Mouse (Mus musculus): ENCODE results near the gene Erc2. TPM values are rescaled to one million over a fixed set of nuclear protein-coding genes. Genes with fewer than 3 reads are reported as not detected.
A peak's percentile ranks its signal among the peaks of the same experiment; 100 is the strongest.

The Erc2 gene
- polyA plus RNA-seq, 1 experiment from 2014 or later, result 12.7 TPM

DNA sequence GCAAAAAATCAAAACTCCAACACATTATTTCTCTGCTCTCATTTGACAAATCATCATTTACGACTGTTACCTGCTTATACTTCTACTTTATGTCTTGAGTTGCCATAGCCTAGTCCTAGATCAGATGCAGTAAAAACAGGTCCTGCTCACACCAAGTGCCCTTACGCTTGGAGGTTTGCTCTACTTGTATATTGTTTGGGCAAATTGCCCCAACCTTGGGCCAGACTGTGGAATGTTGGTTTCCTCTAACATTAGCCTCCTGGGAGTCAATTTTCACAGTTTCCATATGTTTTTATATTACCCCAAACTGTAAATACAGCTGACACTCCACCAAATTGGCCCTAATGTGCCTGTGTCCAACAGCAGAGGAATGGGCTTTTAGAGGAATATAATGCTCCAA is 447.6 kb downstream of the Erc2 start:
- Histone ChIP-seq H3K27ac (ENCODE audit: low read depth, low read length) (no peak overlapping the region), H3K4me2 (ENCODE audit: low read depth, low read length, severe bottlenecking) (no peak overlapping the region), H3K9me3 (ENCODE audit: control insufficient read depth, low read length) (no peaks in the 10 kb centered on the region), H3K36me3 (ENCODE audit: control insufficient read depth, insufficient read depth, low read length) (no peaks in the 10 kb centered on the region), H3K4me1 (replicated peaks; ENCODE audit: control insufficient read depth, insufficient read depth, low read length) (peaks cover 5% of the 10 kb centered on the region; the same call in 1 of the 2 replicates), H3K9ac (ENCODE audit: low read length) (no peak overlapping the region), H3K4me3 (ENCODE audit: low read depth, low read length) (no peak overlapping the region), H3K27me3 (ENCODE audit: control insufficient read depth, insufficient read depth, low read length) (no peaks in the 10 kb centered on the region)
- 93% methylated on average over 2 of the region's 2 CpGs for WGBS
- no peak for ATAC-seq (replicated peaks; ENCODE audit: low FRiP score)
- no peak for DNase-seq (ENCODE audit: low spot score)

DNA sequence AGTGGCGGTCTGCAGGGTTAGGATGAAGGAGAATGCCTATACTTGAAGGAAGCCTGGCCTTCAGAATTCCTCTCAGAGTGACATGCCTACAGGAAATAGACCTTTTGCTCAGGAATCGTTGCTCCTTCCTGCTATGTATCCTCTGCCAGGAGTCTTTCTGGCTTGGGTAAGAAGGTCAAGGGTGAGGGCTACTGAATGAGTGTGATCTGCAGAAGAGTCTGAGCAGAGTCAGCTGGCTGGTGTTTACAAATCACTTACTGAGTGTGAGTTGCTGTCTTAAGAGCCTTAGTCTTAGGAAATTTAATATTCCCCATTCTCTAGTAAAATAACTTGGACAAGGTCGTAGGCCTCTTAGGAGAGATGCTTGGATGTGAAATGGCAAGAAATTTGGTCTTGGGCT is 450.3 kb downstream of the Erc2 start:
- no peak overlapping the region for H3K27ac ChIP-seq (ENCODE audit: low read depth, low read length)
- H3K4me2 ChIP-seq (ENCODE audit: low read depth, low read length, severe bottlenecking), result no peak overlapping the region
- H3K27me3 ChIP-seq (ENCODE audit: control insufficient read depth, insufficient read depth, low read length), result no peaks in the 10 kb centered on the region
- no peak overlapping the region for H3K9ac ChIP-seq (ENCODE audit: low read length)
- 86% methylated on average over 3 of the region's 3 CpGs for WGBS
- DNase-seq (ENCODE audit: low spot score) (no peak), ATAC-seq (replicated peaks; ENCODE audit: low FRiP score) (no peak)
- H3K4me3 ChIP-seq (ENCODE audit: low read depth, low read length), result no peak overlapping the region
- peaks cover 5% of the 10 kb centered on the region; the same call in 1 of the 2 replicates for H3K4me1 ChIP-seq (replicated peaks; ENCODE audit: control insufficient read depth, insufficient read depth, low read length)
- no peaks in the 10 kb centered on the region for H3K36me3 ChIP-seq (ENCODE audit: control insufficient read depth, insufficient read depth, low read length)
- no peaks in the 10 kb centered on the region for H3K9me3 ChIP-seq (ENCODE audit: control insufficient read depth, low read length)

DNA sequence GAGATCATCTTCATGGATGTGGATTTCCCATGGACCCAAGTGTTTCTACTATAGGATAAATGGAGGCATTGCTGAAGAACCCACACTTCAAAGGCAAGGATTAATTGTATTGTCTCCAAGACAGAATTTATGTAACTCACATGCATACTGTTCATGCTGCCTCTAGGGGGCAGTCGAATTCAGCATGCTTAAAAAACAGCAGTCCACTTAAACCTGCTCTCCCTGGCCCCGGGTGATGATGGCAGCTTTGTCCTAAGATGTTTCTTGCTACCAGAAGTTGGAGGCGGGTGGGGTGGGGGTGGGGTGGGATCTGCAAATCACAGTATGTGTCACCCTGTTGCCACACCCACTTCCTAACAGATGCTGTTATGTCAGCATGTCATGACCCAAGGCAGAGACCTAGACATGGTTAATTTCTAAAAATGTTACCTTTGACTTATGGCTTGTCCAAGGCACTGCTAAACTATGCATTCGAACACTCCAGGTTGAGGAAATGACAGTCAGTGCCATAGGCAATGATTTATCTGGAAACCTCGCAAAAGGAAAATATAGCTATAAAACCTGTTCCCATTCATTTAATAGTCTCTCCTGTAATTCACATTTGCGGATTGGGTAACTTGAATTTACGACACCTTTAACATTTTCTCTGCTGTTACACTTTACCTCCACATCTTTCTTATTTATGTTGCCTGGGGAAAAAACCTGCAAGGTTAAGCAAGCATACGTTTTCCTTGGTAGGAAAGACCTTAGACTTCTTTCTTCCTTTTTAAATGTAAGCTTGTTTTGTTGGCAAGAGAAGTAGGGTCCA is 467.6 kb downstream of the Erc2 start:
- Histone ChIP-seq H3K9ac (ENCODE audit: low read length) (no peak overlapping the region), H3K4me2 (ENCODE audit: low read depth, low read length, severe bottlenecking) (no peak overlapping the region), H3K9me3 (ENCODE audit: control insufficient read depth, low read length) (no peaks in the 10 kb centered on the region), H3K4me1 (replicated peaks; ENCODE audit: control insufficient read depth, insufficient read depth, low read length) (no peaks in the 10 kb centered on the region), H3K4me3 (ENCODE audit: low read depth, low read length) (no peak overlapping the region), H3K27ac (ENCODE audit: low read depth, low read length) (no peak overlapping the region), H3K27me3 (ENCODE audit: control insufficient read depth, insufficient read depth, low read length) (no peaks in the 10 kb centered on the region), H3K36me3 (ENCODE audit: control insufficient read depth, insufficient read depth, low read length) (no peaks in the 10 kb centered on the region)
- WGBS, result 62% methylated on average over 8 of the region's 8 CpGs
- DNase-seq (ENCODE audit: low spot score) (peak; percentile 64), ATAC-seq (replicated peaks; ENCODE audit: low FRiP score) (peak; percentile 46; the same call in 1 of the 2 replicates)

DNA sequence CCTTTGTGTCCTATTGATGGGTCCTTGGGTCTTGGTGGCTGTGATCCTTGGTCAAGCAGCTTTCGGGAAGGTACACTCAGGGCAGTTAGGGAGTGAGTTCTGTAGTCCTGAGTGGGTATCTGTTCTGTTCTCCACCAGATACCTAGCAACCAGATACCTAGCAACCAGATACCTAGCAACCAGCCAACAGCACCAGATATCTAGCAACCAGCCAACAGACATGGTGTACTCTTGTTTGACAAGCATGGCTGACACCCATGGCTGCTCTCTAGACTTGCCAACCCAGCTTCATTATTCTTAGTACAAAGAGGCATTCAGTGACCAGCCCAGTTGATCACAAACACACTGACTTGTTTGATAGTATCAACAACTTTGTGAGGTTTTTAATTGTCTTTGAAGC is 469.1 kb downstream of the Erc2 start:
- H3K27ac ChIP-seq (ENCODE audit: low read depth, low read length), result no peak overlapping the region
- H3K9ac ChIP-seq (ENCODE audit: low read length), result no peak overlapping the region
- ATAC-seq (replicated peaks; ENCODE audit: low FRiP score) (no peak), DNase-seq (ENCODE audit: low spot score) (no peak)
- WGBS, result 83% methylated on average over 1 of the region's 1 CpGs
- H3K27me3 ChIP-seq (ENCODE audit: control insufficient read depth, insufficient read depth, low read length), result no peaks in the 10 kb centered on the region
- H3K36me3 ChIP-seq (ENCODE audit: control insufficient read depth, insufficient read depth, low read length), result no peaks in the 10 kb centered on the region
- no peaks in the 10 kb centered on the region for H3K4me1 ChIP-seq (replicated peaks; ENCODE audit: control insufficient read depth, insufficient read depth, low read length)
- no peak overlapping the region for H3K4me3 ChIP-seq (ENCODE audit: low read depth, low read length)
- no peak overlapping the region for H3K4me2 ChIP-seq (ENCODE audit: low read depth, low read length, severe bottlenecking)
- no peaks in the 10 kb centered on the region for H3K9me3 ChIP-seq (ENCODE audit: control insufficient read depth, low read length)

DNA sequence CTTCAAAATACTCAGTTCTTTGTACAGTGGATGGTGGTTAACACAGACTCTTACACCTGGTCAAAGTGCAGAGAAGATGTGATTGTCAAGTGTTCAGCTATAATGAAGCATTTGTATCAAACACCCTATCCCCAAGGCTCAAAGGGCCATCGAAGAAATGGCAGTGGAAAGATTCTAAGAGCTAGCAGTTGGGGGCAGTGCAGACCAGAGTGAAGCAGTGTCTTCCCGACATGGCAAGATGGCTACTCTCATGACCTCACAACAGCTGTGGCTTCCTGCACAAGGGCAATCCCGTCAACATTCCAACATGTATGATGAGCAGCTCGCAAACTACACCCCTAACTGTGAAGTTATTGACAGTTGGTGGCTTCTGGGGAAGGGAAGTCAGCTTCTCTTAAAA is 471.0 kb downstream of the Erc2 start:
- Histone ChIP-seq H3K27me3 (ENCODE audit: control insufficient read depth, insufficient read depth, low read length) (no peaks in the 10 kb centered on the region), H3K4me1 (replicated peaks; ENCODE audit: control insufficient read depth, insufficient read depth, low read length) (no peaks in the 10 kb centered on the region), H3K9ac (ENCODE audit: low read length) (no peak overlapping the region), H3K9me3 (ENCODE audit: control insufficient read depth, low read length) (no peaks in the 10 kb centered on the region), H3K36me3 (ENCODE audit: control insufficient read depth, insufficient read depth, low read length) (no peaks in the 10 kb centered on the region), H3K27ac (ENCODE audit: low read depth, low read length) (no peak overlapping the region), H3K4me3 (ENCODE audit: low read depth, low read length) (no peak overlapping the region), H3K4me2 (ENCODE audit: low read depth, low read length, severe bottlenecking) (no peak overlapping the region)
- 69% methylated on average over 4 of the region's 4 CpGs for WGBS
- DNase-seq (ENCODE audit: low spot score) (no peak), ATAC-seq (replicated peaks; ENCODE audit: low FRiP score) (no peak)

DNA sequence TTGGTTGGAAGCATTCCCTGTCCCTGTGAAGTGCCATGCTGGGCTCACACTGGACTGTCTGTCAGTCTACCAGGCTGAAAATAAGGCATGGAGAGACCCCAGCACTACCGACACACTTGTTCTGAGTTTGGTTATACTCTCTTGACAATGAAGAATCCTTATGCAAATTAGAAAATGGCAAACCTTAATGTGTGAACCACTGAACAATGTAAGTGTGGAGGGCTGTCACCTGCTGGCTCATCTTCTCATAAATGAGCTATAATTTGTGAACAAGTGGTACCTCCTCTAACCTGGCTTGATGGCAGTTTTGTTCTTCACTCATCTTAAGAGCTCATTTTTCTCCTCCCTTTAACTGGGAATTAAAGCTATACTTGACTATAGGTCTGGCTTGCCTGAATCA is 471.7 kb downstream of the Erc2 start:
- WGBS, result 94% methylated on average over 1 of the region's 1 CpGs
- no peak overlapping the region for H3K4me3 ChIP-seq (ENCODE audit: low read depth, low read length)
- no peaks in the 10 kb centered on the region for H3K27me3 ChIP-seq (ENCODE audit: control insufficient read depth, insufficient read depth, low read length)
- ATAC-seq (replicated peaks; ENCODE audit: low FRiP score) (no peak), DNase-seq (ENCODE audit: low spot score) (no peak)
- no peak overlapping the region for H3K27ac ChIP-seq (ENCODE audit: low read depth, low read length)
- no peaks in the 10 kb centered on the region for H3K9me3 ChIP-seq (ENCODE audit: control insufficient read depth, low read length)
- H3K9ac ChIP-seq (ENCODE audit: low read length), result no peak overlapping the region
- H3K4me2 ChIP-seq (ENCODE audit: low read depth, low read length, severe bottlenecking), result no peak overlapping the region
- no peaks in the 10 kb centered on the region for H3K36me3 ChIP-seq (ENCODE audit: control insufficient read depth, insufficient read depth, low read length)
- no peaks in the 10 kb centered on the region for H3K4me1 ChIP-seq (replicated peaks; ENCODE audit: control insufficient read depth, insufficient read depth, low read length)

DNA sequence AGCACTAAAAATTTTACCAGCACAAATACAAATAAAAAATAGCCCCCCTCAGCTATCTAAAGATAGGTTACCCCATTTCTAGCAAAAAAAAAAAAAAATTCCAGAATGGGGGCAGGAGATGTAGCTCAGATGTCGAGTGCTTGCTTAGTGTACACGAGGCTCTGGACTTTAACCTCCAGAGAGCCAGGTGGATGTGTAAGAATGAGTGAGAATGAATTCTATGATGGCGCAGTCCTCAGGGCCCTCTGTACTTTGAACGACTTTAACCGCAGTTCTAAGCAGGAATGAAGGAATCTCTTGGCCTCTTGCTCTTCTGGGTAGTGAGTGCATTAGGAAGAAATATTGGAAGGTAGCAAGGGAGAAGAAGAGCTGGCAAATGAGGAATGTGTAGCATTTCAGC is 476.9 kb downstream of the Erc2 start:
- ATAC-seq (replicated peaks; ENCODE audit: low FRiP score) (no peak), DNase-seq (ENCODE audit: low spot score) (no peak)
- Histone ChIP-seq H3K9ac (ENCODE audit: low read length) (no peak overlapping the region), H3K4me1 (replicated peaks; ENCODE audit: control insufficient read depth, insufficient read depth, low read length) (no peaks in the 10 kb centered on the region), H3K9me3 (ENCODE audit: control insufficient read depth, low read length) (no peaks in the 10 kb centered on the region), H3K36me3 (ENCODE audit: control insufficient read depth, insufficient read depth, low read length) (no peaks in the 10 kb centered on the region), H3K27ac (ENCODE audit: low read depth, low read length) (no peak overlapping the region), H3K4me3 (ENCODE audit: low read depth, low read length) (no peak overlapping the region), H3K4me2 (ENCODE audit: low read depth, low read length, severe bottlenecking) (no peak overlapping the region), H3K27me3 (ENCODE audit: control insufficient read depth, insufficient read depth, low read length) (no peaks in the 10 kb centered on the region)
- 93% methylated on average over 5 of the region's 5 CpGs for WGBS

DNA sequence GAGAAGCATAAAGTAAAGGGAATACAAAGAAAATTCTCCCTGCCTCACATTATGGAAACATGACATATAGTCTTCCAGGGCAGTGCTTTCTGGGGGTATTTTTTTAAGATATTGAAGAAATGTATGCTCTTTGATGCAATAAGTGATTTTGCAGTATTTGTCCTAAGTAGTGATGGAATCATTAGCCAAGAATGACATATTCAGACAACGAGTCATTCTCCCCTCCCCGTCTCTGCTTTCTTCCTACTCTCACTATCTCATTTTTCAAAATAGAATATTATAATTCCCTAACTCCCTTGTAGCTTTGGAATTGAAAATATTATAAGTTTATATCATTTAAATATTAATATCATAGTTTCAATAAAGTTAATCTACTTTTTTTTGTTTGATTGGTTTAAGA is 490.9 kb downstream of the Erc2 start:
- H3K9me3 ChIP-seq (ENCODE audit: control insufficient read depth, low read length), result no peaks in the 10 kb centered on the region
- H3K36me3 ChIP-seq (ENCODE audit: control insufficient read depth, insufficient read depth, low read length), result no peaks in the 10 kb centered on the region
- H3K4me3 ChIP-seq (ENCODE audit: low read depth, low read length), result no peak overlapping the region
- no peak overlapping the region for H3K27ac ChIP-seq (ENCODE audit: low read depth, low read length)
- H3K27me3 ChIP-seq (ENCODE audit: control insufficient read depth, insufficient read depth, low read length), result no peaks in the 10 kb centered on the region
- no peak overlapping the region for H3K9ac ChIP-seq (ENCODE audit: low read length)
- no peak overlapping the region for H3K4me2 ChIP-seq (ENCODE audit: low read depth, low read length, severe bottlenecking)
- DNase-seq (ENCODE audit: low spot score), result no peak
- WGBS, result 91% methylated on average over 2 of the region's 2 CpGs
- no peaks in the 10 kb centered on the region for H3K4me1 ChIP-seq (replicated peaks; ENCODE audit: control insufficient read depth, insufficient read depth, low read length)
- ATAC-seq (replicated peaks; ENCODE audit: low FRiP score), result no peak

DNA sequence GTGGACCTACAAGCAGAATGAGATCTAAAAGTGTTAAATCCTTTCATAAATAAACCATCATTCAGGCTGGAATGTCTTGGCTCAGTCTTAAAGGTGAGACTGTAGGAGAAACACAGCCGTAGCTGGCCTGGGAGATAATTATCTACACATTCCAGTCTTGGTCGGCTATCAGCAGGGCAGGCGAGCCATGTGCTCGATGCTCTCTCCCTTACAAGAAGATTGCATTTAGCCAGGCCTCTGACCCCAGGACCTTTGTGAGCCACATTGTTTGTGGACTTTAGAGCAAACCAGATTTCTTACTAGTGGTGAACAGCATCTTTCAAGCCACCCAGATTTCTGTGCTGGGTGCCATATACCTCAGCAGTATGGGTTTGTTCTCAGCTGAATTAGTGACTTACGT is 498.6 kb downstream of the Erc2 start:
- H3K4me1 ChIP-seq (replicated peaks; ENCODE audit: control insufficient read depth, insufficient read depth, low read length), result no peaks in the 10 kb centered on the region
- no peak for DNase-seq (ENCODE audit: low spot score)
- H3K27ac ChIP-seq (ENCODE audit: low read depth, low read length), result no peak overlapping the region
- no peak for ATAC-seq (replicated peaks; ENCODE audit: low FRiP score)
- H3K9me3 ChIP-seq (ENCODE audit: control insufficient read depth, low read length), result no peaks in the 10 kb centered on the region
- H3K9ac ChIP-seq (ENCODE audit: low read length), result no peak overlapping the region
- H3K36me3 ChIP-seq (ENCODE audit: control insufficient read depth, insufficient read depth, low read length), result no peaks in the 10 kb centered on the region
- H3K4me2 ChIP-seq (ENCODE audit: low read depth, low read length, severe bottlenecking), result no peak overlapping the region
- no peak overlapping the region for H3K4me3 ChIP-seq (ENCODE audit: low read depth, low read length)
- no peaks in the 10 kb centered on the region for H3K27me3 ChIP-seq (ENCODE audit: control insufficient read depth, insufficient read depth, low read length)
- WGBS, result 74% methylated on average over 5 of the region's 5 CpGs
